Mouse (Mus musculus) C2C12 (cell line): ENCODE measurements at regions not wholly inside any gene's neighbourhood (a gene's known extent, or its start where the extent isn't known, plus 50 kb on each side); places are given as distances from the start of the nearest gene placed in this dataset.

Source experiments
- H3K27me3 ChIP-seq: one replicate; pipeline ENCODE4 v1.6.1; 2011; ENCODE audit not compliant: control insufficient read depth, insufficient read depth, insufficient read length
- H3K36me3 ChIP-seq: one replicate; pipeline ENCODE4 v1.6.1; 2011; ENCODE audit not compliant: control insufficient read depth, insufficient read depth
- H3K4me3 ChIP-seq: one replicate; pipeline ENCODE4 v1.5.1; 2011; ENCODE audit warnings: mild to moderate bottlenecking, control low read depth; ENCODE audit not compliant: poor library complexity, insufficient read depth, severe bottlenecking
- H3K79me2 ChIP-seq: one replicate; pipeline ENCODE4 v1.6.1; 2011; ENCODE audit not compliant: control insufficient read depth, insufficient read depth
- H3K79me3 ChIP-seq: one replicate; pipeline ENCODE4 v1.6.1; 2011; ENCODE audit warnings: low read depth, control low read depth
- H3ac ChIP-seq: one replicate; pipeline ENCODE3; 2011; ENCODE audit warnings: low read depth; ENCODE audit not compliant: control insufficient read depth, insufficient read length
- CEBPB ChIP-seq: IDR thresholded peaks from one replicate; pipeline ENCODE4 v1.6.1; 2011; ENCODE audit warnings: low read depth, mild to moderate bottlenecking, control low read depth, moderate library complexity
- CTCF ChIP-seq: IDR thresholded peaks from one replicate; pipeline ENCODE4 v1.5.1; 2011; ENCODE audit not compliant: control insufficient read depth, insufficient read depth, insufficient read length
- FOSL1 ChIP-seq: IDR thresholded peaks from one replicate; pipeline ENCODE4 v1.8.0; 2011; ENCODE audit warnings: mild to moderate bottlenecking, low read length; ENCODE audit not compliant: poor library complexity, insufficient read depth, severe bottlenecking
- MAX ChIP-seq: IDR thresholded peaks from one replicate; pipeline ENCODE4 v1.6.1; 2011; ENCODE audit warnings: mild to moderate bottlenecking, control low read depth
- MYOD1 ChIP-seq: IDR thresholded peaks from one replicate; pipeline ENCODE4 v1.6.1; 2011; ENCODE audit warnings: low read depth; ENCODE audit not compliant: control insufficient read depth, insufficient read length
- MYOG ChIP-seq: IDR thresholded peaks from one replicate; pipeline ENCODE4 v1.6.1; 2011; ENCODE audit not compliant: control insufficient read depth, insufficient read length; ENCODE audit errors: extremely low read depth
- USF1 ChIP-seq: IDR thresholded peaks from one replicate; pipeline ENCODE4 v1.6.1; 2011; ENCODE audit warnings: low read depth, mild to moderate bottlenecking, control low read depth, moderate library complexity

GRCm38 (mm10) chr16:51921025-51921424 is 110.0 kb upstream of the Cblb start:
- H3ac ChIP-seq, result no peak overlapping the region
- H3K79me2 ChIP-seq, result no peaks in the 10 kb centered on the region
- no peaks in the 10 kb centered on the region for H3K27me3 ChIP-seq
- H3K4me3 ChIP-seq, result no peak overlapping the region
- no peaks in the 10 kb centered on the region for H3K79me3 ChIP-seq
- TF ChIP-seq CTCF (no peak), USF1 (no peak), MYOD1 (no peak), MAX (no peak), CEBPB (peak; percentile 59), FOSL1 (no peak), MYOG (no peak)
- H3K36me3 ChIP-seq, result no peaks in the 10 kb centered on the region

GRCm38 (mm10) chr16:51922589-51922988 is 108.4 kb upstream of the Cblb start:
- Histone ChIP-seq H3ac (no peak overlapping the region), H3K4me3 (no peak overlapping the region), H3K79me2 (no peaks in the 10 kb centered on the region), H3K79me3 (no peaks in the 10 kb centered on the region), H3K27me3 (no peaks in the 10 kb centered on the region), H3K36me3 (no peaks in the 10 kb centered on the region)
- TF ChIP-seq FOSL1, result no peak
- no peak for TF ChIP-seq MAX
- no peak for TF ChIP-seq MYOD1
- TF ChIP-seq MYOG, result no peak
- no peak for TF ChIP-seq CEBPB
- TF ChIP-seq CTCF, result no peak
- no peak for TF ChIP-seq USF1

GRCm38 (mm10) chr16:51925639-51926038 is 105.4 kb upstream of the Cblb start:
- Histone ChIP-seq H3K4me3 (no peak overlapping the region), H3K36me3 (no peaks in the 10 kb centered on the region), H3K79me2 (no peaks in the 10 kb centered on the region), H3K27me3 (no peaks in the 10 kb centered on the region), H3ac (no peak overlapping the region), H3K79me3 (no peaks in the 10 kb centered on the region)
- TF ChIP-seq CEBPB, result no peak
- no peak for TF ChIP-seq MYOG
- no peak for TF ChIP-seq FOSL1
- no peak for TF ChIP-seq MAX
- no peak for TF ChIP-seq USF1
- TF ChIP-seq MYOD1, result no peak

GRCm38 (mm10) chr16:51933122-51933521 is 97.9 kb upstream of the Cblb start:
- Histone ChIP-seq H3ac (no peak overlapping the region), H3K4me3 (no peak overlapping the region), H3K79me3 (no peaks in the 10 kb centered on the region), H3K27me3 (no peaks in the 10 kb centered on the region), H3K36me3 (no peaks in the 10 kb centered on the region), H3K79me2 (no peaks in the 10 kb centered on the region)
- TF ChIP-seq MAX, result no peak
- TF ChIP-seq CEBPB, result no peak
- no peak for TF ChIP-seq MYOD1
- TF ChIP-seq USF1, result no peak
- no peak for TF ChIP-seq CTCF
- TF ChIP-seq MYOG, result no peak
- no peak for TF ChIP-seq FOSL1

GRCm38 (mm10) chr16:51933965-51934364 is 97.1 kb upstream of the Cblb start:
- no peaks in the 10 kb centered on the region for H3K27me3 ChIP-seq
- no peak overlapping the region for H3K4me3 ChIP-seq
- TF ChIP-seq CTCF, result no peak
- TF ChIP-seq MYOD1, result no peak
- TF ChIP-seq FOSL1, result no peak
- TF ChIP-seq MAX, result no peak
- TF ChIP-seq CEBPB, result no peak
- TF ChIP-seq USF1, result no peak
- TF ChIP-seq MYOG, result no peak
- no peak overlapping the region for H3ac ChIP-seq
- H3K36me3 ChIP-seq, result no peaks in the 10 kb centered on the region
- no peaks in the 10 kb centered on the region for H3K79me3 ChIP-seq
- no peaks in the 10 kb centered on the region for H3K79me2 ChIP-seq

- Histone ChIP-seq H3K4me3 (no peak overlapping the region), H3K79me2 (no peaks in the 10 kb centered on the region), H3K36me3 (no peaks in the 10 kb centered on the region), H3K27me3 (no peaks in the 10 kb centered on the region), H3K79me3 (no peaks in the 10 kb centered on the region), H3ac (no peak overlapping the region)
- TF ChIP-seq MYOD1 (no peak), USF1 (no peak), MYOG (no peak), MAX (no peak), CEBPB (no peak), CTCF (no peak), FOSL1 (no peak)
These were observed 93.7 kb upstream of the Cblb start for GRCm38 (mm10) chr16:51937298-51937697.
